Mouse (Mus musculus) MEL (cell line): ENCODE measurements at regions not wholly inside any gene's neighbourhood (a gene's known extent, or its start where the extent isn't known, plus 50 kb on each side); places are given as distances from the start of the nearest gene placed in this dataset.

ENCODE experiments used
- DNase-seq: peaks from one replicate; pipeline ENCODE4 v3.0.0; 2011; ENCODE audit warnings: low read depth, low spot score
- H3K27ac ChIP-seq: 2 replicates; pipeline ENCODE4 v1.5.1; 2012; ENCODE audit warnings: low read depth, mild to moderate bottlenecking, control low read depth, low read length, moderate library complexity; ENCODE audit not compliant: control insufficient read depth
- H3K27me3 ChIP-seq, 2 experiments: fragments of 150-350 bp in 1 of 2; sonication (generic) in 1 of 2; 2 replicates each; pipeline ENCODE4 v1.6.1; 2012; ENCODE audit warnings: low read length in 2 of 2, mild to moderate bottlenecking in 2 of 2, improper control_type of control experiment in 1 of 2, moderate library complexity in 1 of 2; ENCODE audit not compliant: insufficient read depth in 2 of 2, control insufficient read depth in 1 of 2
- H3K36me3 ChIP-seq, 2 experiments: 2 replicates each; pipeline ENCODE4 v1.6.1; 2012 to 2014; ENCODE audit warnings: low read length in 2 of 2, improper control_type of control experiment in 1 of 2, inconsistent platforms in 1 of 2, mild to moderate bottlenecking in 1 of 2; ENCODE audit not compliant: insufficient read depth in 2 of 2, control insufficient read depth in 1 of 2
- H3K4me1 ChIP-seq, 2 experiments: fragments of 150-350 bp in 1 of 2; sonication (generic) in 1 of 2; 2 replicates each; pipeline ENCODE4 v1.6.1; 2012; ENCODE audit warnings: low read length in 2 of 2, improper control_type of control experiment in 1 of 2, mild to moderate bottlenecking in 1 of 2; ENCODE audit not compliant: insufficient read depth in 2 of 2, control insufficient read depth in 1 of 2
- H3K4me3 ChIP-seq, 2 experiments: fragments of 150-350 bp in 1 of 2; sonication (generic) in 1 of 2; 2 replicates each; pipeline ENCODE4 v1.5.1; 2012; ENCODE audit warnings: low read depth in 2 of 2, low read length in 2 of 2, mild to moderate bottlenecking in 2 of 2, moderate library complexity in 2 of 2, control low read depth in 1 of 2, improper control_type of control experiment in 1 of 2; ENCODE audit not compliant: control insufficient read depth in 1 of 2, insufficient read depth in 1 of 2
- H3K79me2 ChIP-seq: 2 replicates; pipeline ENCODE4 v1.6.1; 2012; ENCODE audit warnings: mild to moderate bottlenecking, low read length, moderate library complexity; ENCODE audit not compliant: control insufficient read depth, poor library complexity, insufficient read depth
- H3K9ac ChIP-seq: 2 replicates; pipeline ENCODE4 v1.6.1; 2012; ENCODE audit warnings: low read depth, mild to moderate bottlenecking, control low read depth, low read length, moderate library complexity; ENCODE audit not compliant: control insufficient read depth, poor library complexity, severe bottlenecking
- H3K9me3 ChIP-seq: fragments of 150-350 bp; sonication (generic); replicated peaks from 2 replicates; pipeline ENCODE4 v1.6.1; 2012; ENCODE audit warnings: mild to moderate bottlenecking, low read length, improper control_type of control experiment, moderate library complexity; ENCODE audit not compliant: insufficient read depth
- BHLHE40 ChIP-seq: IDR thresholded peaks from 2 replicates; pipeline ENCODE4 v1.6.1; 2012; ENCODE audit warnings: low read depth, mild to moderate bottlenecking, inconsistent platforms, low read length, improper control_type of control experiment, borderline replicate concordance
- E2F4 ChIP-seq: IDR thresholded peaks from 2 replicates; pipeline ENCODE4 v1.6.1; 2011; ENCODE audit warnings: low read depth, low read length, improper control_type of control experiment, borderline replicate concordance
- EP300 ChIP-seq, 2 experiments: IDR thresholded peaks; 2 replicates each; pipeline ENCODE4 v1.6.1; 2011; ENCODE audit warnings: improper control_type of control experiment in 2 of 2, low read length in 2 of 2, low read depth in 1 of 2, mild to moderate bottlenecking in 1 of 2
- ETS1 ChIP-seq: IDR thresholded peaks from 2 replicates; pipeline ENCODE4 v1.6.1; 2012; ENCODE audit warnings: low read depth, mild to moderate bottlenecking, inconsistent platforms, low read length, improper control_type of control experiment, moderate library complexity
- HCFC1 ChIP-seq: IDR thresholded peaks from 2 replicates; pipeline ENCODE4 v1.6.1; 2012; ENCODE audit warnings: low read depth, mild to moderate bottlenecking, inconsistent platforms, low read length, improper control_type of control experiment, moderate library complexity
- JUND ChIP-seq: IDR thresholded peaks from 2 replicates; pipeline ENCODE4 v1.6.1; 2011; ENCODE audit warnings: low read depth, mild to moderate bottlenecking, improper control_type of control experiment, low read length
- MAFK ChIP-seq: IDR thresholded peaks from 2 replicates; pipeline ENCODE4 v1.6.1; 2011; ENCODE audit warnings: low read depth, mild to moderate bottlenecking, low read length, improper control_type of control experiment, borderline replicate concordance
- MAX ChIP-seq: IDR thresholded peaks from 2 replicates; pipeline ENCODE4 v1.6.1; 2011; ENCODE audit warnings: low read length, improper control_type of control experiment
- MAZ ChIP-seq: IDR thresholded peaks from 2 replicates; pipeline ENCODE4 v1.6.1; 2012; ENCODE audit warnings: low read depth, mild to moderate bottlenecking, inconsistent platforms, low read length, improper control_type of control experiment
- MXI1 ChIP-seq: IDR thresholded peaks from 2 replicates; pipeline ENCODE4 v1.6.1; 2011; ENCODE audit warnings: mild to moderate bottlenecking, low read depth, low read length, improper control_type of control experiment
- MYB ChIP-seq: IDR thresholded peaks from 2 replicates; pipeline ENCODE4 v1.6.1; 2011; ENCODE audit warnings: mild to moderate bottlenecking, low read depth, low read length, improper control_type of control experiment
- MYC ChIP-seq: IDR thresholded peaks from 2 replicates; pipeline ENCODE4 v1.6.1; 2011; ENCODE audit warnings: low read depth, mild to moderate bottlenecking, low read length, improper control_type of control experiment, moderate library complexity
- POLR2AphosphoS2 ChIP-seq: IDR thresholded peaks from 2 replicates; pipeline ENCODE4 v1.6.1; 2011; ENCODE audit warnings: low read length, improper control_type of control experiment
- POLR2AphosphoS5 ChIP-seq: IDR thresholded peaks from 2 replicates; pipeline ENCODE4 v1.6.1; 2012; ENCODE audit warnings: low read depth, borderline replicate concordance, mild to moderate bottlenecking, inconsistent platforms, low read length, moderate library complexity, mixed read lengths
- RCOR1 ChIP-seq: IDR thresholded peaks from 2 replicates; pipeline ENCODE4 v1.6.1; 2012; ENCODE audit warnings: low read depth, mild to moderate bottlenecking, inconsistent platforms, low read length, improper control_type of control experiment
- SMC3 ChIP-seq: IDR thresholded peaks from 2 replicates; pipeline ENCODE4 v1.6.1; 2011; ENCODE audit warnings: low read depth, low read length, improper control_type of control experiment
- TCF12 ChIP-seq: IDR thresholded peaks from 2 replicates; pipeline ENCODE4 v1.6.1; 2014; ENCODE audit warnings: low read depth, mild to moderate bottlenecking, inconsistent platforms, low read length, improper control_type of control experiment, moderate library complexity
- USF2 ChIP-seq, 2 experiments: IDR thresholded peaks; 2 replicates each; pipeline ENCODE4 v1.6.1; 2011 to 2012; ENCODE audit warnings: improper control_type of control experiment in 2 of 2, low read length in 2 of 2, borderline replicate concordance in 1 of 2, inconsistent platforms in 1 of 2, low read depth in 1 of 2, mild to moderate bottlenecking in 1 of 2; ENCODE audit not compliant: insufficient read depth in 1 of 2
- ZC3H11A ChIP-seq: IDR thresholded peaks from 2 replicates; pipeline ENCODE4 v1.6.1; 2012; ENCODE audit warnings: low read depth, mild to moderate bottlenecking, inconsistent platforms, low read length, improper control_type of control experiment
- ZNF384 ChIP-seq: IDR thresholded peaks from 2 replicates; pipeline ENCODE4 v1.6.1; 2012; ENCODE audit warnings: low read depth, mild to moderate bottlenecking, inconsistent platforms, low read length, improper control_type of control experiment

DNA sequence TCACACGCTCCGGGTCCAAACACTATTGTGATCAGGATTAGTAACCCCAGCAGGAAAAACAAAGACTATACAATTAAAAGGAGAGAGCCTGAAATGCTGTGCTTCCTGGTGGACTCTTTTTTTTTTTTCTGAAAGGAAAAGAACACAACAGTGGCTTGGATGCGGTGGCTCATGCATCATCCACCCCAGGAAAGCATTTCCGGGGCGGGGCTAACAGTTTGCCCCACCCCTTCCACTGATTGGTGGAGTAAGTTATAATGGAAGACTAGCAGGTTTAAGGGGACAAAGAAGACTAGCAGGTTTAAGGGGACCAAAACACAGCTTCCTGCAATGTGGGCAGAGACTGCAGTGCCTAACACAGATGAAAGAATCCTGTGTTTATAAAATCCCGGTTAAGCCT, 524.0 kb downstream of the Gm9195 start:
- H3K36me3 ChIP-seq: no peaks in the 10 kb centered on the region
- DNase-seq: no peak
- no peaks in the 10 kb centered on the region for H3K9me3 ChIP-seq
- no peaks in the 10 kb centered on the region for H3K27me3 ChIP-seq
- no peaks in the 10 kb centered on the region for H3K4me1 ChIP-seq
- no peak overlapping the region for H3K9ac ChIP-seq
- TF ChIP-seq E2F4: no peak
- no peak for TF ChIP-seq MAX
- no peak for TF ChIP-seq SMC3
- TF ChIP-seq HCFC1: no peak
- TF ChIP-seq TCF12: no peak
- no peak for TF ChIP-seq ZNF384
- no peaks in the 10 kb centered on the region for H3K79me2 ChIP-seq
- H3K4me3 ChIP-seq: no peak overlapping the region
- H3K27ac ChIP-seq: no peak overlapping the region

DNA sequence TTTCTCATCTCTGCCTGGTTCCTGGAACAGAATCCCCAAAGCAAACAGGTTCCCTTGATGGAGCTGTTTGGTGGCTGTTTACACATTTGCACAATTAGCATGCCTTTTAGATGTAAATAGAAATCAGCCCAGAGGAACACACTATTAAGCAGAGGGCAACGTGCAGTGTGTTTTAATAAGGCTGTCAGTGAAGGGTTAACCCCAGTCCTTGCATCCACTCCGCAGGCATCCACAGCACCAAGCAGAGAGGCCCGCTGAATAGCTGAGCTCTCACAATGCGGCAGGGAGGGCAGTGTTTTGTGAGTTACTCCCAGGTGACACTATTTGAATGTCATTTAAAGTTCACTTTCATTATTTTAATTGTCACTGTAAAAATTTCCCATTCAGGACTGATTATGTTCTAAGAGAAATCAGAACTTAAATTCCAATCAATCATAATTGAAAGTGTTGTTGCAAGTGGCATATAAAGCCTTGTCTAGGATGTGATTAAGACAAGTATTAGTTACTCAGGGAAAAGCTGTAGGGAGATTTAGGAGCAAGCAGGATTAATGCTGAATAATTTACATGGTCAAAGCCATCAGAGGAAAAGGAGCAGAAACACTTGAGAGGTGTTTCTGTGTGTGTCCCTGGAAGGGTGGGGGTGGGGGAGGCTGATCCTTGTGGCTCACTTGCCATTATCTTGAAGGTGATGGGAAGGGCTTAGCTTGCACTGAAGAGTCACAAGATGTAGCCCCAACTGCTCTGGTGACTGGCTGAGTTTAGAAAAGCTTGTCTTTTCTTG, 528.1 kb downstream of the Gm9195 start:
- H3K36me3 ChIP-seq: no peaks in the 10 kb centered on the region
- no peaks in the 10 kb centered on the region for H3K4me1 ChIP-seq
- no peaks in the 10 kb centered on the region for H3K79me2 ChIP-seq
- no peak for DNase-seq
- no peak for TF ChIP-seq POLR2AphosphoS2
- no peak for TF ChIP-seq EP300 (IDR thresholded peaks at IDR 0.05; ENCODE audit: low read depth in 1 of 2, low read length in 2 of 2)
- TF ChIP-seq JUND: no peak
- TF ChIP-seq TCF12: no peak
- no peak for TF ChIP-seq USF2 (IDR thresholded peaks at IDR 0.05; ENCODE audit: borderline replicate concordance in 1 of 2, insufficient read depth in 1 of 2, low read depth in 1 of 2, low read length in 2 of 2)
- no peak overlapping the region for H3K27ac ChIP-seq
- no peak overlapping the region for H3K4me3 ChIP-seq
- H3K27me3 ChIP-seq: no peaks in the 10 kb centered on the region
- H3K9me3 ChIP-seq: no peaks in the 10 kb centered on the region
- H3K9ac ChIP-seq: no peak overlapping the region

DNA sequence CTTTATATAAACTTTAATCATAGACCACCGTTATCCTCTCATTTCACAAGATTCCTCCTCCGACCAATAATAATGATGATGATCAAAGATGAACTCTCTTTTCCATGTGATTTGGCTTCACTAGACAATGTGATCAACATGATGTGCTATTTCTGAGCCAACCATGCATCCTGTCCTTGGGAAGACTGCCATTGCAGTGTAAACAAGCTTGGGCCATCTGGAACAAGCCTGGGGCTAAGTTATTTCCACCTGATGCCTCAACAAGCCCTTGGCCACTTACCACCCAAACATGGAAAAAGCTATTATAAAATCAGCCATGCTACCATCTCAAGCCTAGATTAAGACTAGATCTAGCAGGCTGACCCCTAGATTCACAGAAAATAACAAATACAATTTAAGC, 542.9 kb downstream of the Gm9195 start:
- no peak for DNase-seq
- Histone ChIP-seq H3K4me1 (no peaks in the 10 kb centered on the region), H3K4me3 (no peak overlapping the region), H3K27ac (no peak overlapping the region), H3K79me2 (no peaks in the 10 kb centered on the region), H3K27me3 (no peaks in the 10 kb centered on the region), H3K36me3 (no peaks in the 10 kb centered on the region), H3K9me3 (no peaks in the 10 kb centered on the region), H3K9ac (no peak overlapping the region)
- TF ChIP-seq EP300 (IDR thresholded peaks at IDR 0.05; ENCODE audit: low read depth in 1 of 2, low read length in 2 of 2) (no peak), MXI1 (no peak), MAFK (no peak), ZNF384 (no peak), MYB (no peak), POLR2AphosphoS2 (no peak), POLR2AphosphoS5 (no peak), RCOR1 (no peak), ZC3H11A (no peak), MAZ (no peak), BHLHE40 (no peak), JUND (no peak), MYC (no peak), ETS1 (no peak), USF2 (IDR thresholded peaks at IDR 0.05; ENCODE audit: borderline replicate concordance in 1 of 2, insufficient read depth in 1 of 2, low read depth in 1 of 2, low read length in 2 of 2) (no peak)
